Mouse (Mus musculus): ENCODE results near the gene Cenpe. TPM values are rescaled to one million over a fixed set of nuclear protein-coding genes. Genes with fewer than 3 reads are reported as not detected.

The Cenpe gene
- polyA plus RNA-seq, 1 experiment from 2014 or later: 21.7 TPM

- no peaks in the 10 kb centered on the region for H3K9me3 ChIP-seq
- peak; percentile 74; the same call in 1 of the 2 replicates for ATAC-seq (ENCODE audit: insufficient number of reproducible peaks, low FRiP score, low TSS enrichment, low read depth)
- H3K4me2 ChIP-seq: no peak overlapping the region
- H3K36me3 ChIP-seq: peaks cover 58% of the 10 kb centered on the region
- no peaks in the 10 kb centered on the region for H3K27me3 ChIP-seq
- no peak overlapping the region for H3K27ac ChIP-seq
- H3K4me1 ChIP-seq: no peaks in the 10 kb centered on the region
- H3K4me3 ChIP-seq: no peak overlapping the region
- H3K9ac ChIP-seq: no peak overlapping the region
- 82% methylated on average over 6 of the region's 6 CpGs for WGBS
Measured at GRCm38 (mm10) chr3:135249104-135249503, 36.8 kb downstream of the Cenpe start.

- Histone ChIP-seq H3K9me3 (no peaks in the 10 kb centered on the region), H3K4me1 (no peaks in the 10 kb centered on the region), H3K36me3 (peaks cover 52% of the 10 kb centered on the region), H3K27ac (no peak overlapping the region), H3K9ac (no peak overlapping the region), H3K4me3 (no peak overlapping the region), H3K27me3 (no peaks in the 10 kb centered on the region), H3K4me2 (no peak overlapping the region)
- ATAC-seq (ENCODE audit: insufficient number of reproducible peaks, low FRiP score, low TSS enrichment, low read depth): no peak
- 96% methylated on average over 6 of the region's 6 CpGs for WGBS
Measured at GRCm38 (mm10) chr3:135251825-135252224, 39.5 kb downstream of the Cenpe start.

GRCm38 (mm10) chr3:135254784-135255183, 42.4 kb downstream of the Cenpe start:
- H3K27ac ChIP-seq: no peak overlapping the region
- H3K36me3 ChIP-seq: peaks cover 56% of the 10 kb centered on the region
- no peaks in the 10 kb centered on the region for H3K27me3 ChIP-seq
- no peak overlapping the region for H3K4me2 ChIP-seq
- no peaks in the 10 kb centered on the region for H3K9me3 ChIP-seq
- H3K4me3 ChIP-seq: no peak overlapping the region
- no peak for ATAC-seq (ENCODE audit: insufficient number of reproducible peaks, low FRiP score, low TSS enrichment, low read depth)
- H3K9ac ChIP-seq: no peak overlapping the region
- H3K4me1 ChIP-seq: no peaks in the 10 kb centered on the region

- H3K9ac ChIP-seq: no peak overlapping the region
- peaks cover 75% of the 10 kb centered on the region for H3K36me3 ChIP-seq
- H3K4me3 ChIP-seq: no peak overlapping the region
- no peak for ATAC-seq (ENCODE audit: insufficient number of reproducible peaks, low FRiP score, low TSS enrichment, low read depth)
- H3K27ac ChIP-seq: no peak overlapping the region
- no peaks in the 10 kb centered on the region for H3K27me3 ChIP-seq
- H3K4me2 ChIP-seq: no peak overlapping the region
- H3K4me1 ChIP-seq: no peaks in the 10 kb centered on the region
- H3K9me3 ChIP-seq: no peaks in the 10 kb centered on the region
- WGBS: 83% methylated on average over 10 of the region's 10 CpGs
Measured at GRCm38 (mm10) chr3:135258919-135259318, 46.6 kb downstream of the Cenpe start.

GRCm38 (mm10) chr3:135260233-135260632, 47.9 kb downstream of the Cenpe start:
- H3K4me1 ChIP-seq: no peaks in the 10 kb centered on the region
- H3K27ac ChIP-seq: no peak overlapping the region
- no peaks in the 10 kb centered on the region for H3K9me3 ChIP-seq
- no peak for ATAC-seq (ENCODE audit: insufficient number of reproducible peaks, low FRiP score, low TSS enrichment, low read depth)
- H3K27me3 ChIP-seq: no peaks in the 10 kb centered on the region
- 92% methylated on average over 7 of the region's 7 CpGs for WGBS
- no peak overlapping the region for H3K4me3 ChIP-seq
- H3K4me2 ChIP-seq: no peak overlapping the region
- H3K36me3 ChIP-seq: peaks cover 82% of the 10 kb centered on the region
- no peak overlapping the region for H3K9ac ChIP-seq

GRCm38 (mm10) chr3:135268616-135269015, 56.3 kb downstream of the Cenpe start:
- peaks cover 61% of the 10 kb centered on the region for H3K36me3 ChIP-seq
- no peak overlapping the region for H3K27ac ChIP-seq
- H3K4me2 ChIP-seq: no peak overlapping the region
- H3K9me3 ChIP-seq: no peaks in the 10 kb centered on the region
- WGBS: 89% methylated on average over 5 of the region's 5 CpGs
- no peaks in the 10 kb centered on the region for H3K4me1 ChIP-seq
- no peak for ATAC-seq (ENCODE audit: insufficient number of reproducible peaks, low FRiP score, low TSS enrichment, low read depth)
- no peak overlapping the region for H3K4me3 ChIP-seq
- no peaks in the 10 kb centered on the region for H3K27me3 ChIP-seq
- H3K9ac ChIP-seq: no peak overlapping the region

- no peak overlapping the region for H3K4me3 ChIP-seq
- no peak for ATAC-seq (ENCODE audit: insufficient number of reproducible peaks, low FRiP score, low TSS enrichment, low read depth)
- no peaks in the 10 kb centered on the region for H3K27me3 ChIP-seq
- peaks cover 55% of the 10 kb centered on the region for H3K36me3 ChIP-seq
- 86% methylated on average over 10 of the region's 10 CpGs for WGBS
- no peaks in the 10 kb centered on the region for H3K9me3 ChIP-seq
- no peaks in the 10 kb centered on the region for H3K4me1 ChIP-seq
- no peak overlapping the region for H3K27ac ChIP-seq
- no peak overlapping the region for H3K9ac ChIP-seq
- no peak overlapping the region for H3K4me2 ChIP-seq
Measured at GRCm38 (mm10) chr3:135269391-135269990, 57.2 kb downstream of the Cenpe start.

- no peak for ATAC-seq (ENCODE audit: insufficient number of reproducible peaks, low FRiP score, low TSS enrichment, low read depth)
- Histone ChIP-seq H3K4me2 (no peak overlapping the region), H3K27me3 (no peaks in the 10 kb centered on the region), H3K27ac (no peak overlapping the region), H3K4me1 (no peaks in the 10 kb centered on the region), H3K9me3 (no peaks in the 10 kb centered on the region), H3K36me3 (peaks cover 30% of the 10 kb centered on the region), H3K9ac (no peak overlapping the region), H3K4me3 (no peak overlapping the region)
- 56% methylated on average over 12 of the region's 12 CpGs for WGBS
Measured at GRCm38 (mm10) chr3:135272627-135273026, 60.3 kb downstream of the Cenpe start.

- no peaks in the 10 kb centered on the region for H3K4me1 ChIP-seq
- H3K27ac ChIP-seq: no peak overlapping the region
- H3K36me3 ChIP-seq: peaks cover 27% of the 10 kb centered on the region
- no peaks in the 10 kb centered on the region for H3K27me3 ChIP-seq
- no peak overlapping the region for H3K9ac ChIP-seq
- H3K4me2 ChIP-seq: no peak overlapping the region
- ATAC-seq (ENCODE audit: insufficient number of reproducible peaks, low FRiP score, low TSS enrichment, low read depth): no peak
- WGBS: 88% methylated on average over 13 of the region's 13 CpGs
- H3K9me3 ChIP-seq: no peaks in the 10 kb centered on the region
- no peak overlapping the region for H3K4me3 ChIP-seq
Measured at GRCm38 (mm10) chr3:135273047-135273446, 60.7 kb downstream of the Cenpe start.

GRCm38 (mm10) chr3:135280160-135280559, 67.8 kb downstream of the Cenpe start:
- Histone ChIP-seq H3K27me3 (no peaks in the 10 kb centered on the region), H3K27ac (no peak overlapping the region), H3K4me3 (no peak overlapping the region), H3K4me1 (peaks cover 3% of the 10 kb centered on the region; the same call in 1 of the 2 replicates), H3K9me3 (no peaks in the 10 kb centered on the region), H3K9ac (no peak overlapping the region), H3K36me3 (no peaks in the 10 kb centered on the region), H3K4me2 (no peak overlapping the region)
- no peak for ATAC-seq (ENCODE audit: insufficient number of reproducible peaks, low FRiP score, low TSS enrichment, low read depth)
- WGBS: 75% methylated on average over 4 of the region's 4 CpGs

- Histone ChIP-seq H3K27ac (0 out of 2 replicates have a peak within 1 kb of the TSS, but pooled peaks have one; percentile 44), H3K27me3 (no peaks in the 10 kb centered on the region), H3K4me3 (peak within 1 kb of the TSS; percentile 30), H3K9me3 (no peaks in the 10 kb centered on the region), H3K9ac (0 out of 2 replicates have a peak within 1 kb of the TSS, but pooled peaks have one; percentile 23), H3K36me3 (no peaks in the 10 kb centered on the region), H3K4me1 (peaks cover 3% of the 10 kb centered on the region; the same call in 1 of the 2 replicates), H3K4me2 (peak within 1 kb of the TSS; percentile 37)
- 21% methylated on average over 14 of the region's 14 CpGs for WGBS
- no peak; the same call in 1 of the 2 replicates for ATAC-seq (ENCODE audit: insufficient number of reproducible peaks, low FRiP score, low TSS enrichment, low read depth)
Measured at GRCm38 (mm10) chr3:135280669-135281415, 68.5 kb downstream of the Cenpe start, which contains the start of gene Bdh2. TSS of gene Bdh2 (plus strand) at chr3:135281221.

GRCm38 (mm10) chr3:135281701-135282100, 69.4 kb downstream of the Cenpe start:
- H3K27me3 ChIP-seq: no peaks in the 10 kb centered on the region
- no peaks in the 10 kb centered on the region for H3K36me3 ChIP-seq
- H3K9me3 ChIP-seq: no peaks in the 10 kb centered on the region
- H3K9ac ChIP-seq: no peak overlapping the region
- peaks cover 3% of the 10 kb centered on the region; the same call in 1 of the 2 replicates for H3K4me1 ChIP-seq
- H3K27ac ChIP-seq: no peak overlapping the region
- no peak for ATAC-seq (ENCODE audit: insufficient number of reproducible peaks, low FRiP score, low TSS enrichment, low read depth)
- 73% methylated on average over 8 of the region's 8 CpGs for WGBS
- H3K4me2 ChIP-seq: no peak overlapping the region
- H3K4me3 ChIP-seq: no peak overlapping the region
